Mouse (Mus musculus): ENCODE data around the gene Iqce.

DNA sequence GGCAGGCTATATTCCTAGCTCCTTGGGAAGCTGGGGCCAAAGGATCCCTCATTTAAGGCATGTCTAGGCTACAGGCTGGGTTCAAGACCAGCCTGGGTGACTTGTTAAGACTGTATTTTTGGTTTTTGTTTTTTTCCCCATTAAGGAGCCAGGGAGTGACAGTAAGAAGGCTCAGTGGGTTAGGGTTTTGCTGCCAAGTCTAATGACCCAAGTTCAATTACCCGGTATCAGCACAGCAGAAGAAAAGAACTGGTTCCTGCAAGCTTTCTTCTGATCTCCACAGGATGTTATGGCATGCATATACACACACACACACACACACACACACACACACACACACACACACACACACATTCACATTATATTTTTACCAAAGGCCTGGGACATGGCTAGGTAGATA lies 41.8 kb downstream of the Iqce start:
- TF ChIP-seq CTCF (conservative IDR thresholded peaks at IDR 0.05; ENCODE audit: insufficient read depth, insufficient read length, low read depth, low read length): no peak
- no peak for TF ChIP-seq POLR2A (IDR thresholded peaks at IDR 0.05; ENCODE audit: low read depth, low read length)
